16 mouse cellular contexts compared by ENCODE assay signal in the genomic region with DNA sequence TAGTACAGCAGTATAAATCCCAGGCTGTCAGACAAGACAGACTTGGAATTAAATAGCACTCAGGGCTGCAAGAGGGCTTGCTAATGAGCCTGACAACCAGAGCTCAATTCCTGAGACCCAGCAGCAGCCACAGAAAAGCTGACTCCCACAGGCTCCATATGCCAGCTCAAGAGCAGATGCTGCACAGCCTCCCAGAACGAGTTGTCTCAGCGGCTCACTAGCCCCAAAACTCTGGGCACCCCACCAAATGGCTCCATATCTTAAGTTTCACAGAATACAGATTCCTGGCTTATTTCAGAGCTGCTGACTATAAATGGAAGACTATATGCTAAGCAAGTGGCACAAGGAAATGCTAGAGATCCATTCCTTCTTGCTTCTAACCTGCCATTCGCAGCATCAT. TPM values are rescaled to one million over a fixed set of nuclear protein-coding genes. Genes with fewer than 3 reads are reported as not detected.
DNase-seq lines count a peak whose midpoint lies in the region; ATAC-seq and TF ChIP-seq lines count a peak whose summit lies in the region.
"Had no signal": no experiment of that assay in that cellular context is flagged by ENCODE, and none has a peak within 500 bp of the region (broad histone marks: within the 10 kb centered on the region; RNA-seq: fewer than 3 reads in every experiment).

No protein-coding gene starts in this region.

- H3K9me3 ChIP-seq in forebrain, embryonic 13.5 days (replicated peaks), result no peaks in the 10 kb centered on the region
- H3K9me3 ChIP-seq in forebrain, embryonic 10.5 days, result no peaks in the 10 kb centered on the region
- H3K9me3 ChIP-seq in heart, embryonic 11.5 days (replicated peaks; ENCODE audit: control insufficient read depth, low read length), result no peaks in the 10 kb centered on the region
- H3K9me3 ChIP-seq: embryonic facial prominence, embryonic 15.5 days; hindbrain, embryonic 15.5 days had no signal

- 100% methylated on average over 3 of the region's 3 CpGs for WGBS in forebrain, embryonic 13.5 days
- WGBS in forebrain, embryonic 10.5 days, result 95% methylated on average over 3 of the region's 3 CpGs
- 95% methylated on average over 3 of the region's 3 CpGs for WGBS in heart, embryonic 11.5 days (ENCODE audit: insufficient replicate concordance)

- no peak overlapping the region for H3K4me2 ChIP-seq in forebrain, embryonic 13.5 days
- H3K4me2 ChIP-seq in heart, embryonic 11.5 days, result no peak overlapping the region
- H3K4me2 ChIP-seq: embryonic facial prominence, embryonic 15.5 days; hindbrain, embryonic 15.5 days had no signal

- no peak for DNase-seq in forebrain, embryonic 10.5 days (ENCODE audit: extremely low spot score, low spot score)
- DNase-seq in frontal cortex, postnatal 25 days (ENCODE audit: low spot score in 2 of 2), result peak; percentile 49 to 67
- DNase-seq in left cerebral cortex, adult 2 months (ENCODE audit: extremely low spot score in 1 of 2, low spot score in 2 of 2), result peak; percentile 67 to 79
- peak; percentile 83 for DNase-seq in right cerebral cortex, postnatal 25 days
- DNase-seq in gastrocnemius, adult 2 months, result no peak
- no peak for DNase-seq in thymus, postnatal 14 days
- DNase-seq: adrenal gland, adult 8-10 months; gastrocnemius, postnatal 25 days; kidney, adult 2 months; lung, adult 2 months had no signal

- no peaks in the 10 kb centered on the region for H3K4me1 ChIP-seq in forebrain, embryonic 13.5 days
- H3K4me1 ChIP-seq in forebrain, embryonic 10.5 days, result no peaks in the 10 kb centered on the region
- peaks cover 2% of the 10 kb centered on the region; the same call in 1 of the 2 replicates for H3K4me1 ChIP-seq in heart, embryonic 11.5 days (ENCODE audit: control insufficient read depth, insufficient read depth, low read length)
- H3K4me1 ChIP-seq: embryonic facial prominence, embryonic 15.5 days; hindbrain, embryonic 15.5 days had no signal

- peaks cover 95% of the 10 kb centered on the region for H3K36me3 ChIP-seq in forebrain, embryonic 13.5 days (ENCODE audit: poor library complexity, severe bottlenecking)
- peaks cover 97% of the 10 kb centered on the region for H3K36me3 ChIP-seq in forebrain, embryonic 10.5 days (replicated peaks)
- H3K36me3 ChIP-seq in heart, embryonic 11.5 days (ENCODE audit: control insufficient read depth, insufficient read depth, low read length), result peaks cover 71% of the 10 kb centered on the region

- no peak overlapping the region for H3K4me3 ChIP-seq in forebrain, embryonic 13.5 days
- H3K4me3 ChIP-seq in forebrain, embryonic 10.5 days, result no peak overlapping the region
- no peak overlapping the region for H3K4me3 ChIP-seq in left cerebral cortex, adult 2 months
- H3K4me3 ChIP-seq in gastrocnemius, adult 2 months, result no peak overlapping the region
- no peak overlapping the region for H3K4me3 ChIP-seq in heart, embryonic 11.5 days (ENCODE audit: low read depth, low read length)
- H3K4me3 ChIP-seq: embryonic facial prominence, embryonic 15.5 days; hindbrain, embryonic 15.5 days had no signal

- no peak overlapping the region for H3K9ac ChIP-seq in forebrain, embryonic 13.5 days
- no peak overlapping the region for H3K9ac ChIP-seq in heart, embryonic 11.5 days (ENCODE audit: low read depth, low read length)
- H3K9ac ChIP-seq: embryonic facial prominence, embryonic 15.5 days; hindbrain, embryonic 15.5 days had no signal

- no peak overlapping the region for H3K27ac ChIP-seq in forebrain, embryonic 13.5 days
- H3K27ac ChIP-seq in forebrain, embryonic 10.5 days, result no peak overlapping the region
- H3K27ac ChIP-seq in left cerebral cortex, adult 2 months, result peak overlapping the region; percentile 88
- H3K27ac ChIP-seq in gastrocnemius, adult 2 months, result no peak overlapping the region
- H3K27ac ChIP-seq in heart, embryonic 11.5 days (ENCODE audit: low read depth, low read length), result no peak overlapping the region
- H3K27ac ChIP-seq: embryonic facial prominence, embryonic 15.5 days; hindbrain, embryonic 15.5 days had no signal

- H3K27me3 ChIP-seq in forebrain, embryonic 13.5 days, result no peaks in the 10 kb centered on the region
- H3K27me3 ChIP-seq in forebrain, embryonic 10.5 days (ENCODE audit: poor library complexity, severe bottlenecking), result no peaks in the 10 kb centered on the region
- H3K27me3 ChIP-seq in heart, embryonic 11.5 days (ENCODE audit: control insufficient read depth, insufficient read depth, low read length), result no peaks in the 10 kb centered on the region
- H3K27me3 ChIP-seq: embryonic facial prominence, embryonic 15.5 days; hindbrain, embryonic 15.5 days had no signal

- peak; percentile 46; the same call in 1 of the 2 replicates for ATAC-seq in forebrain, embryonic 13.5 days
- ATAC-seq in heart, embryonic 11.5 days (replicated peaks; ENCODE audit: insufficient number of reproducible peaks, low FRiP score, low TSS enrichment), result no peak

- intact Hi-C loops in left cerebral cortex, adult 2 months (cut with DNase I), result no loop called here
- intact Hi-C loops in gastrocnemius, adult 2 months (cut with DNase I), result no loop called here

- no peak for TF ChIP-seq CTCF in left cerebral cortex, adult 2 months (IDR thresholded peaks at IDR 0.05)
- TF ChIP-seq CTCF in gastrocnemius, adult 2 months (IDR thresholded peaks at IDR 0.05), result no peak

RNA-seq across cellular contexts. Expression of gene H2afj, which starts 9.5 kb away (rescaled TPM):
- 125 and 140 TPM in 2 replicates for polyA plus RNA-seq in forebrain, embryonic 13.5 days (2015; fragmentation: Nextera tagmentation; extraction: Ambion mirVana)
- 101 and 103 TPM in 2 replicates for polyA plus RNA-seq in forebrain, embryonic 10.5 days (2016; fragmentation: Nextera tagmentation; extraction: Ambion mirVana)
- 10 to 100 TPM; 54.7 to 59.1 TPM for total RNA-seq in left cerebral cortex, adult 2 months (2021)
- 10 to 100 TPM; 12.4 to 13.8 TPM for total RNA-seq in gastrocnemius, adult 2 months (2021)
- polyA plus RNA-seq in heart, embryonic 11.5 days (2014; fragmentation: Nextera tagmentation; extraction: Ambion mirVana), result 81.7 and 91.1 TPM in 2 replicates

RNA-seq across cellular contexts. Expression of gene BC049715, which starts 9.9 kb away (rescaled TPM):
- 0.85 and 1.9 TPM in 2 replicates for polyA plus RNA-seq in forebrain, embryonic 13.5 days (2015; fragmentation: Nextera tagmentation; extraction: Ambion mirVana)
- polyA plus RNA-seq in forebrain, embryonic 10.5 days (2016; fragmentation: Nextera tagmentation; extraction: Ambion mirVana), result 1.7 and 1.9 TPM in 2 replicates
- total RNA-seq in left cerebral cortex, adult 2 months (2021), result 1 to 10 TPM; 2.4 to 3.9 TPM
- total RNA-seq in gastrocnemius, adult 2 months (2021), result under 1 TPM in 1 of 2 experiments, not detected in 1; 0.28 TPM
- polyA plus RNA-seq in heart, embryonic 11.5 days (2014; fragmentation: Nextera tagmentation; extraction: Ambion mirVana), result 1.6 and 2.1 TPM in 2 replicates
- total RNA-seq: gastrocnemius, postnatal 25 days had no signal

RNA-seq across cellular contexts. Expression of gene Wbp11, which starts 10.5 kb away (rescaled TPM):
- 94.5 and 98.8 TPM in 2 replicates for polyA plus RNA-seq in forebrain, embryonic 13.5 days (2015; fragmentation: Nextera tagmentation; extraction: Ambion mirVana)
- polyA plus RNA-seq in forebrain, embryonic 10.5 days (2016; fragmentation: Nextera tagmentation; extraction: Ambion mirVana), result 166 and 170 TPM in 2 replicates
- 100 to 1,000 TPM; 114 to 116 TPM for total RNA-seq in left cerebral cortex, adult 2 months (2021)
- total RNA-seq in gastrocnemius, adult 2 months (2021), result 10 to 100 TPM; 48.4 to 54.7 TPM
- 93.5 and 107 TPM in 2 replicates for polyA plus RNA-seq in heart, embryonic 11.5 days (2014; fragmentation: Nextera tagmentation; extraction: Ambion mirVana)

RNA-seq across cellular contexts. Expression of gene Hist4h4, which starts 13.3 kb away (rescaled TPM):
- polyA plus RNA-seq in forebrain, embryonic 13.5 days (2015; fragmentation: Nextera tagmentation; extraction: Ambion mirVana), result 0.97 and 1.2 TPM in 2 replicates
- 0.38 and 0.49 TPM in 2 replicates for polyA plus RNA-seq in forebrain, embryonic 10.5 days (2016; fragmentation: Nextera tagmentation; extraction: Ambion mirVana)
- 10 to 100 TPM in 1 of 2 experiments, 1 to 10 TPM in 1; 8.2 to 10.4 TPM for total RNA-seq in left cerebral cortex, adult 2 months (2021)
- 1 to 10 TPM; 4.2 to 4.5 TPM for total RNA-seq in gastrocnemius, adult 2 months (2021)
- polyA plus RNA-seq in heart, embryonic 11.5 days (2014; fragmentation: Nextera tagmentation; extraction: Ambion mirVana), result 0.17 and 0.51 TPM in 2 replicates

RNA-seq across cellular contexts. Expression of gene Smco3, which starts 17.7 kb away (rescaled TPM):
- polyA plus RNA-seq in forebrain, embryonic 13.5 days (2015; fragmentation: Nextera tagmentation; extraction: Ambion mirVana), result not detected in 2 replicates
- not detected in 2 replicates for polyA plus RNA-seq in forebrain, embryonic 10.5 days (2016; fragmentation: Nextera tagmentation; extraction: Ambion mirVana)
- total RNA-seq in left cerebral cortex, adult 2 months (2021), result 1 to 10 TPM; 4.2 to 4.4 TPM
- not detected for total RNA-seq in gastrocnemius, adult 2 months (2021)
- not detected in 2 replicates for polyA plus RNA-seq in heart, embryonic 11.5 days (2014; fragmentation: Nextera tagmentation; extraction: Ambion mirVana)
- polyA plus RNA-seq: heart, embryonic 16.5 days; spleen, adult 2 months had no signal

Comparison
In these comparisons a context has a peak if more than half of its experiments do, and no peak if none do; other contexts are left out.
1. DNase-seq: peak in frontal cortex, postnatal 25 days (2 of 2), left cerebral cortex, adult 2 months (2 of 2) and right cerebral cortex, postnatal 25 days (single experiment); none in forebrain, embryonic 10.5 days (single experiment), gastrocnemius, adult 2 months (single experiment) and thymus, postnatal 14 days (single experiment).